Mouse (Mus musculus) liver, postnatal 0 days (tissue): ENCODE measurements around the gene Tmem86a. TPM values are rescaled to one million over a fixed set of nuclear protein-coding genes. Genes with fewer than 3 reads are reported as not detected.

Experiments
- ATAC-seq: fragments of 200-750 bp; cut with Nextera tagmentation; 2 replicates; pipeline ENCODE4 v1.8.0; 2017; ENCODE audit warnings: mild to moderate bottlenecking, moderate library complexity
- DNase-seq: peaks from one replicate; pipeline ENCODE4 v3.0.0-alpha.2; 2016
- H3K27ac ChIP-seq: fragments of 300-500 bp; sonication (generic); 2 replicates; pipeline ENCODE4 v1.5.1; 2014; ENCODE audit warnings: antibody characterized with exemption, moderate library complexity, mild to moderate bottlenecking, low read depth
- H3K27me3 ChIP-seq: fragments of 300-500 bp; sonication (generic); 2 replicates; pipeline ENCODE4 v1.6.1; 2014; ENCODE audit warnings: low read length, control low read depth, mixed read lengths; ENCODE audit not compliant: insufficient read depth
- H3K36me3 ChIP-seq: fragments of 300-500 bp; sonication (generic); replicated peaks from 2 replicates; pipeline ENCODE4 v1.6.1; 2014; ENCODE audit warnings: mild to moderate bottlenecking, control low read depth, low read length, moderate library complexity, mixed read lengths; ENCODE audit not compliant: insufficient read depth
- H3K4me1 ChIP-seq: fragments of 300-500 bp; sonication (generic); 2 replicates; pipeline ENCODE4 v1.6.1; 2014; ENCODE audit warnings: antibody characterized with exemption, mild to moderate bottlenecking, control low read depth; ENCODE audit not compliant: insufficient read depth
- H3K4me2 ChIP-seq: fragments of 300-500 bp; sonication (generic); 2 replicates; pipeline ENCODE4 v1.6.1; 2014; ENCODE audit warnings: low read depth, mild to moderate bottlenecking, low read length, moderate library complexity, mixed read lengths
- H3K4me3 ChIP-seq: fragments of 300-500 bp; sonication (generic); 2 replicates; pipeline ENCODE4 v1.5.1; 2014; ENCODE audit warnings: low read depth, low read length
- H3K9ac ChIP-seq: fragments of 300-500 bp; sonication (generic); replicated peaks from 2 replicates; pipeline ENCODE4 v1.6.1; 2014; ENCODE audit warnings: mild to moderate bottlenecking, moderate library complexity
- H3K9me3 ChIP-seq: fragments of 300-500 bp; sonication (generic); 2 replicates; pipeline ENCODE4 v1.6.1; 2016; ENCODE audit warnings: mild to moderate bottlenecking, control low read depth, low read length, mixed read lengths
- CTCF ChIP-seq: sonication (generic); IDR thresholded peaks from 2 replicates; pipeline ENCODE4 v1.5.1; 2016; ENCODE audit warnings: antibody characterized with exemption, low read depth
- EP300 ChIP-seq: IDR thresholded peaks from 2 replicates; pipeline ENCODE4 v1.6.1; 2016; ENCODE audit warnings: antibody characterized with exemption, low read depth, mild to moderate bottlenecking
- WGBS: fragments of 180-500 bp; shearing (Covaris S2); extraction: QIAGEN DNeasy Blood & Tissue Kit; methylation state at CpG from one replicate; pipeline ENCODE4 v1.1.7; 2014; ENCODE audit not compliant: insufficient replicate concordance; 5-methylcytosine and 5-hydroxymethylcytosine counted together
- polyA plus RNA-seq: library from polyadenylated mRNA; unstranded; fragments of >200 nt; fragmentation: Nextera tagmentation; extraction: Ambion mirVana; gene quantifications from 2 replicates; pipeline ENCODE4 v1.2.1, GENCODE M21; 2015

The Tmem86a gene
- polyA plus RNA-seq, 1 experiment from 2014 or later = 35.6 TPM

- peaks cover 10% of the 10 kb centered on the region for H3K4me1 ChIP-seq
- H3K27me3 ChIP-seq = no peaks in the 10 kb centered on the region
- TF ChIP-seq CTCF (no peak), EP300 (no peak)
- no peaks in the 10 kb centered on the region for H3K36me3 ChIP-seq
- no peak for ATAC-seq
- no peak overlapping the region for H3K27ac ChIP-seq
- no peak for DNase-seq
- WGBS = 88% methylated on average over 3 of the region's 3 CpGs
- H3K9me3 ChIP-seq = no peaks in the 10 kb centered on the region
- no peak overlapping the region for H3K4me2 ChIP-seq
- no peak overlapping the region for H3K4me3 ChIP-seq
- H3K9ac ChIP-seq = no peak overlapping the region
Observed at GRCm38 (mm10) chr7:47076729-47077128, 26.3 kb downstream of the Tmem86a start.

GRCm38 (mm10) chr7:47077451-47077850 is 27.1 kb downstream of the Tmem86a start:
- TF ChIP-seq EP300 (no peak), CTCF (peak; percentile 58)
- Histone ChIP-seq H3K9me3 (no peaks in the 10 kb centered on the region), H3K4me3 (no peak overlapping the region), H3K4me2 (no peak overlapping the region), H3K4me1 (peaks cover 10% of the 10 kb centered on the region), H3K27me3 (no peaks in the 10 kb centered on the region), H3K9ac (no peak overlapping the region), H3K27ac (no peak overlapping the region), H3K36me3 (no peaks in the 10 kb centered on the region)
- ATAC-seq (no peak), DNase-seq (peak; percentile 71)
- 61% methylated on average over 8 of the region's 8 CpGs for WGBS

- 50% methylated on average over 3 of the region's 3 CpGs for WGBS
- peak; percentile 25 for DNase-seq
- Histone ChIP-seq H3K27ac (no peak overlapping the region), H3K27me3 (no peaks in the 10 kb centered on the region), H3K4me2 (no peak overlapping the region), H3K36me3 (no peaks in the 10 kb centered on the region), H3K4me1 (no peaks in the 10 kb centered on the region), H3K9ac (no peak overlapping the region), H3K9me3 (no peaks in the 10 kb centered on the region), H3K4me3 (no peak overlapping the region)
- ATAC-seq = 0 out of 2 replicates have a peak, but pooled peaks have one; percentile 27
- no peak for TF ChIP-seq CTCF
- TF ChIP-seq EP300 = no peak
Observed at GRCm38 (mm10) chr7:47080868-47081267, 30.5 kb downstream of the Tmem86a start.

DNA sequence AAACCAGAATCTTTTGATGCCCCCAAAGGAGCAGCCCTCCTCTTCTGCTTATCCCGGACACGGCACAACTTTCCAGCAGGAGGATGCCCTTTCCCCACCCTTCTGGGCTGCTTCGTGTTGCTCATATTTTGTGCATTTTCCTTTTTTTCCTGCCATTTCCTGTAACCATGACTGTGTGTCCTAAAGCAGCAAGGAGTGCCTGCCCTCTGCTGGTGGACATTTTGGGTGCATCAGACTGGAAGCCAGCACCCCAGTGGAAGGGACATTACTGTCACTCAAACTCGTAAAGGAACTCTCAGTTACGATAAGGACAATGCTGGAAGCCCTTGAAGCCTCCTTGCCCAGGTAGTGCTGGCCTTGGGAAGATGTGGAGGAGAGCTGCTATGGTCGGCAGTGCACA is 30.9 kb downstream of the Tmem86a start:
- peak; percentile 79 for DNase-seq
- peak; percentile 50; the same call in 1 of the 2 replicates for ATAC-seq
- WGBS = 26% methylated on average over 6 of the region's 6 CpGs

GRCm38 (mm10) chr7:47085075-47085474 is 34.7 kb downstream of the Tmem86a start:
- no peak for DNase-seq
- H3K4me3 ChIP-seq = no peak overlapping the region
- H3K36me3 ChIP-seq = no peaks in the 10 kb centered on the region
- WGBS = 54% methylated on average over 1 of the region's 1 CpGs
- no peak overlapping the region for H3K27ac ChIP-seq
- TF ChIP-seq EP300 = no peak
- no peak for TF ChIP-seq CTCF
- H3K4me1 ChIP-seq = no peaks in the 10 kb centered on the region
- no peaks in the 10 kb centered on the region for H3K27me3 ChIP-seq
- no peaks in the 10 kb centered on the region for H3K9me3 ChIP-seq
- no peak overlapping the region for H3K9ac ChIP-seq
- no peak for ATAC-seq
- no peak overlapping the region for H3K4me2 ChIP-seq

More for the DNA sequence above, 30.9 kb downstream of the Tmem86a start:
- Histone ChIP-seq H3K27me3 (no peaks in the 10 kb centered on the region), H3K4me3 (no peak overlapping the region), H3K27ac (no peak overlapping the region), H3K36me3 (no peaks in the 10 kb centered on the region), H3K4me2 (no peak overlapping the region), H3K9ac (no peak overlapping the region), H3K4me1 (no peaks in the 10 kb centered on the region), H3K9me3 (no peaks in the 10 kb centered on the region)
- peak; percentile 97 for TF ChIP-seq CTCF
- TF ChIP-seq EP300 = no peak

- H3K4me1 ChIP-seq = no peaks in the 10 kb centered on the region
- 74% methylated on average over 5 of the region's 5 CpGs for WGBS
- no peak overlapping the region for H3K4me3 ChIP-seq
- no peak overlapping the region for H3K27ac ChIP-seq
- no peak for DNase-seq
- H3K9ac ChIP-seq = no peak overlapping the region
- no peak for ATAC-seq
- TF ChIP-seq CTCF = no peak
- TF ChIP-seq EP300 = no peak
- H3K4me2 ChIP-seq = no peak overlapping the region
- H3K36me3 ChIP-seq = no peaks in the 10 kb centered on the region
- no peaks in the 10 kb centered on the region for H3K27me3 ChIP-seq
- H3K9me3 ChIP-seq = no peaks in the 10 kb centered on the region
Observed at GRCm38 (mm10) chr7:47093935-47094334, 43.5 kb downstream of the Tmem86a start.

GRCm38 (mm10) chr7:47094969-47095368 is 44.6 kb downstream of the Tmem86a start:
- no peak for DNase-seq
- no peak overlapping the region for H3K27ac ChIP-seq

More at GRCm38 (mm10) chr7:47094969-47095368, 44.6 kb downstream of the Tmem86a start:
- no peaks in the 10 kb centered on the region for H3K4me1 ChIP-seq
- 43% methylated on average over 2 of the region's 2 CpGs for WGBS
- TF ChIP-seq CTCF = no peak
- TF ChIP-seq EP300 = no peak
- no peaks in the 10 kb centered on the region for H3K27me3 ChIP-seq
- H3K4me3 ChIP-seq = no peak overlapping the region
- no peaks in the 10 kb centered on the region for H3K36me3 ChIP-seq
- no peak overlapping the region for H3K4me2 ChIP-seq
- no peak overlapping the region for H3K9ac ChIP-seq
- H3K9me3 ChIP-seq = no peaks in the 10 kb centered on the region
- no peak for ATAC-seq
